Mouse (Mus musculus) CD4-positive naive resting alpha-beta T cell, adult 76 days (primary cell): Measurements from ENCODE around the gene Parp8. TPM values are rescaled to one million over a fixed set of nuclear protein-coding genes. Genes with fewer than 3 reads are reported as not detected.

Experiments
- total RNA-seq: library from RNA; stranded (reverse); gene quantifications from one replicate; pipeline ENCODE4 v1.2.4, GENCODE M21; 2023

Parp8 gene
- 80.2 TPM for total RNA-seq

DNA sequence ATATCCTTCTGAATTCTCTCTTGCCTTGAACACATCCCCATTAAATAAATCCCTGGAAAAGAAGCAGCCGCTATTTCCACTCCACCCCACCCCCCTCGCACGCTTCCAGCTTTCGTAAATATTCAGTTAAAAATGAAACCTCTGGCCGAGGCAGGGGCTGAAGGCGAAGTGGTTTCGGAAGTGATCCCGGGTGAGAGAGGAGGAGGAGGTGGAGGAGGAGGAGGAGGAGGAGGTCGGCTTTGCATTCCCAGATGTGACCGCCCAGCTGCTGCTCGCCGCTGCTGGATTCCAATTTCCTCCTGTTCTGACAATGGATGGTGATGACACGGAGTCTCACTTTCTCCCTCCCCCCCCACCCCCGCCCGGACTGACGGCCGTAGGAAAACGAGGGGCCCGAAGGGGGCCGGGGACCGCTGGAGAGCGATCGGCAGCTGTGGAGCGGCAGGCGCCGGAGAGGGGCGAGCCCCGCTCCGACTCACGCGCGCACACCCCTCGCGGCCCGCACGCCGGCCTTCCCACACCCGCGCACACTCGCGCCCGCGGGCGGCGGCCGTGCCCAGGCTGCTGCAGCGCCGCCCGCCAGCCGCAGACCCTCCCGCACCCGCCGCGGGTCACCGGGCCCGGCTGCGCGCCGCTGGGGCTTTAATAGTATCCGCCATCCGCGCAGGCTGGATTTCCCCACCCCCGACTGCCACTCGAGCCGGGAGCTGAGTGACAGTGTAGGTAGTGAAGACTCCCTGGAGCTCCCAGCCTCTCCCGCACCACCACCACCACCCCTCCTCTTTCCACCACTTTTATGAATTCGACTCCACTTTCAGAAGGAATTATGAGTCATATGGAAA, at the start of gene Parp8:
Parp8 (minus strand) TSS at position 312 of the 842 bp plus-strand sequence.

Other genes with a start within 250 kb of the Parp8 start
- 687 TPM for gene Emb, start 183.0 kb upstream of the Parp8 start, total RNA-seq
- 2.3 TPM for gene Gm17509, start 195.5 kb upstream of the Parp8 start, total RNA-seq